ENCODE assay signal across 23 mouse cellular contexts in genomic region chr10:14385574-14385973, GRCm38 (mm10).
DNase-seq lines count a peak whose midpoint lies in the region; TF ChIP-seq lines count a peak whose summit lies in the region.
"Had no signal": no experiment of that assay in that cellular context is flagged by ENCODE, and none has a peak within 500 bp of the region (broad histone marks: within the 10 kb centered on the region; RNA-seq: fewer than 3 reads in every experiment).

No protein-coding gene starts in this region.

- no peak overlapping the region for H3K27ac ChIP-seq in CH12.LX (ENCODE audit: insufficient read depth, low read depth)
- H3K27ac ChIP-seq: forebrain, embryonic 13.5 days; heart, embryonic 15.5 days; hindbrain, embryonic 14.5 days; hindbrain, postnatal 0 days had no signal

- H3K27me3 ChIP-seq in CH12.LX (replicated peaks), result no peaks in the 10 kb centered on the region
- H3K27me3 ChIP-seq: forebrain, embryonic 13.5 days; heart, embryonic 12.5 days; heart, embryonic 15.5 days had no signal

- dilution Hi-C loops in CH12.LX (cut with MboI; ENCODE audit: extremely low pct_ligation_motif_present, extremely low pct_unique_long_range_greater_than_20kb, low sequenced_read_pairs), result no loop called here

- TF ChIP-seq POLR2A in CH12.LX (IDR thresholded peaks at IDR 0.05; ENCODE audit: low read depth, low read length), result no peak

- TF ChIP-seq RAD21 in CH12.LX (IDR thresholded peaks at IDR 0.05; ENCODE audit: low read depth, low read length), result no peak

- H3K4me2 ChIP-seq in CH12.LX (ENCODE audit: insufficient read depth, low read depth, poor library complexity, severe bottlenecking), result peak overlapping the region; percentile 29; the same call in 1 of the 2 replicates
- H3K4me2 ChIP-seq: forebrain, embryonic 13.5 days; heart, embryonic 12.5 days; heart, embryonic 15.5 days; hindbrain, embryonic 14.5 days had no signal

- H3K9me3 ChIP-seq in CH12.LX (replicated peaks; ENCODE audit: low read length), result no peaks in the 10 kb centered on the region
- H3K9me3 ChIP-seq: forebrain, embryonic 13.5 days; G1E; heart, embryonic 12.5 days; heart, embryonic 15.5 days had no signal

- intact Hi-C loops in heart, postnatal 10 days (cut with DNase I), result no loop called here

- peak; percentile 42; the same call in 1 of the 2 replicates for TF ChIP-seq EP300 in CH12.LX (IDR thresholded peaks at IDR 0.05; ENCODE audit: low read length)

- H3K4me3 ChIP-seq in CH12.LX (replicated peaks in 1 of 3; ENCODE audit: low read depth in 2 of 3, low read length in 2 of 3, poor library complexity in 1 of 3), result no peak overlapping the region
- H3K4me3 ChIP-seq: forebrain, embryonic 13.5 days; heart, embryonic 12.5 days; heart, embryonic 15.5 days had no signal

- DNase-seq in CH12.LX (ENCODE audit: extremely low read depth), result peak; percentile 17
- DNase-seq in NIH3T3 (ENCODE audit: low read depth), result peak; percentile 37
- peak; percentile 44 for DNase-seq in brain, adult 2 months (ENCODE audit: low read depth, low spot score)
- no peak for DNase-seq in natural killer cell, adult 2 months (ENCODE audit: low spot score in 2 of 2)
- no peak for DNase-seq in embryo, embryonic 11 days
- no peak for DNase-seq in heart, postnatal 10 days
- DNase-seq: adrenal gland, adult 2 months; adrenal gland, postnatal 14 days; cerebellum, adult 11-12 months; cerebellum, adult 8-10 months; cerebellum, postnatal 10 days; cerebellum, postnatal 36 days; gastrocnemius, postnatal 25 days; heart, adult 18-20 months; heart, postnatal 14 days; heart, postnatal 4 days; kidney, adult 18-20 months had no signal

- peaks cover 10 to 27% of the 10 kb centered on the region in 2 experiments; a peak in 3 of 4 replicates for H3K4me1 ChIP-seq in CH12.LX (ENCODE audit: control insufficient read depth in 1 of 2, insufficient read depth in 2 of 2)
- H3K4me1 ChIP-seq: forebrain, embryonic 13.5 days; heart, embryonic 15.5 days had no signal

- TF ChIP-seq CTCF in CH12.LX (conservative IDR thresholded peaks at IDR 0.05 in 1 of 2, IDR thresholded peaks at IDR 0.05 in 1 of 2; ENCODE audit: low read depth in 2 of 2, low read length in 2 of 2), result no peak

- no peaks in the 10 kb centered on the region for H3K79me2 ChIP-seq in CH12.LX (replicated peaks; ENCODE audit: control insufficient read depth, extremely low read depth, insufficient read depth, poor library complexity, severe bottlenecking)

- no peaks in the 10 kb centered on the region for H3K36me3 ChIP-seq in CH12.LX (replicated peaks in 1 of 2; ENCODE audit: control insufficient read depth in 1 of 2, insufficient read depth in 1 of 2, low read length in 1 of 2)
- H3K36me3 ChIP-seq: G1E; heart, embryonic 12.5 days; heart, embryonic 15.5 days had no signal

- H3K9ac ChIP-seq in CH12.LX (ENCODE audit: insufficient read depth, low read depth), result no peak overlapping the region
- H3K9ac ChIP-seq: forebrain, embryonic 13.5 days; heart, embryonic 12.5 days; heart, embryonic 15.5 days; hindbrain, embryonic 14.5 days had no signal

- in situ Hi-C loops in CH12.LX (cut with MboI; ENCODE audit: low pct_ligation_motif_present, low pct_unique_long_range_greater_than_20kb, low sequenced_read_pairs), result no loop called here

TF ChIP-seq in CH12.LX, 34 proteins besides CTCF, POLR2A, EP300 and RAD21:
- TF ChIP-seq MAX (IDR thresholded peaks at IDR 0.05; ENCODE audit: low read length) (peak; percentile 33; the same call in 1 of the 2 replicates), CHD1 (IDR thresholded peaks at IDR 0.05; ENCODE audit: low read depth, low read length) (no peak), MXI1 (IDR thresholded peaks at IDR 0.05; ENCODE audit: low read depth, low read length) (no peak), GABPA (IDR thresholded peaks at IDR 0.05; ENCODE audit: insufficient replicate concordance, low read depth, low read length) (no peak), ETS1 (conservative IDR thresholded peaks at IDR 0.05; ENCODE audit: low read depth, low read length) (peak; percentile 23; the same call in 1 of the 2 replicates), BHLHE40 (IDR thresholded peaks at IDR 0.05; ENCODE audit: low read depth, low read length) (peak; percentile 87), MYC (IDR thresholded peaks at IDR 0.05; ENCODE audit: low read depth, low read length) (no peak), TCF12 (IDR thresholded peaks at IDR 0.05; ENCODE audit: low read depth, low read length) (peak; percentile 16; the same call in 1 of the 2 replicates)

Comparison
In these comparisons a context has a peak if more than half of its experiments do, and no peak if none do; other contexts are left out.
1. DNase-seq: peak in CH12.LX (single experiment), NIH3T3 (single experiment) and brain, adult 2 months (single experiment); none in natural killer cell, adult 2 months (0 of 2), embryo, embryonic 11 days (single experiment) and heart, postnatal 10 days (0 of 2).